Mouse (Mus musculus) thymus, postnatal 0 days (tissue): ENCODE measurements around the gene Pdp2. TPM values are rescaled to one million over a fixed set of nuclear protein-coding genes. Genes with fewer than 3 reads are reported as not detected.
"Not testable (repeated sequence)": the region's sequence is repeated elsewhere in the genome, so short reads cannot be mapped to it uniquely, and the experiment has no call there.

Source experiments
- DNase-seq: peaks from one replicate; pipeline ENCODE4 v3.0.0-alpha.2; 2015; ENCODE audit warnings: low spot score
- polyA plus RNA-seq: library from polyadenylated mRNA; unstranded; fragments of >200 nt; fragmentation: Nextera tagmentation; extraction: Ambion mirVana; gene quantifications from 2 replicates; pipeline ENCODE4 v1.2.1, GENCODE M21; 2015

The Pdp2 gene
- 11.7 and 12.3 TPM in 2 replicates for polyA plus RNA-seq

DNA sequence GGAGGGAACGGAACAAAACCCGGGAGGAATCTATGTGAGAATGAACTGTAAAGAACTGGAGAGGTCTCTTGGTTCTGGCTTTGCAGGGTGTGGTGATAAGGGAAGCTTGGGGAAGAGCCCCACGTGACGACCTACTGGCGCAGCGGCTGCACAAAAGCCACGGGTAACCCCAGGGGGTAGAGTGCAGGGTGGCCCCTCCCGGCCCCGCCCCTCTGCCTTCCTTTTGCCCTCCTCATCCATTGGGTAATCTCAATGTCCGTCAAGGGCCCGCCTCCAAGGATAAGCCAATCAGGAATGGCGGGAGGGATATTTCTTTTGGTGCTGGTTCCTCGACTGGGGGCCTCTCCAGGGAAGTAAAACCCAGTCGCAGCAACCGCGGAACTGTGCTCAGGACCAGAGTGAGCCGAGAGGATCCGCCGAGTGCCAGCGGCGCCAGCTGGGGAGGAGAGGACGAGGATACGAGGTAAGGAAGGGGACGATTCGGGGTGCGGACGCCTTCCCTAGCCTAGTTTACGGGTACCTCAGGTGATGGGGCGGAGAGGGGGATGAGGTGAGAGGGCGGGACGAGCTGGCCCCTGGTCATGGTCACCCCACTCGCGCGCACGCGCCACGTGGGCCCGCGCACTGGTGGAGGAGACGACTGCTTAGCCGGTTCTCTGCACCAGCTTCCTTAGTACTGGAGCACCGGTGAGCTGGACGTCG is at the start of gene Pdp2:
Gene Pdp2, plus strand, starts transcription at position 319 of the 702 bp plus-strand sequence.
- DNase-seq = peak; percentile 94

GRCm38 (mm10) chr8:104541515-104541880 is 49.8 kb upstream of the Pdp2 start:
- no peak for DNase-seq

DNA sequence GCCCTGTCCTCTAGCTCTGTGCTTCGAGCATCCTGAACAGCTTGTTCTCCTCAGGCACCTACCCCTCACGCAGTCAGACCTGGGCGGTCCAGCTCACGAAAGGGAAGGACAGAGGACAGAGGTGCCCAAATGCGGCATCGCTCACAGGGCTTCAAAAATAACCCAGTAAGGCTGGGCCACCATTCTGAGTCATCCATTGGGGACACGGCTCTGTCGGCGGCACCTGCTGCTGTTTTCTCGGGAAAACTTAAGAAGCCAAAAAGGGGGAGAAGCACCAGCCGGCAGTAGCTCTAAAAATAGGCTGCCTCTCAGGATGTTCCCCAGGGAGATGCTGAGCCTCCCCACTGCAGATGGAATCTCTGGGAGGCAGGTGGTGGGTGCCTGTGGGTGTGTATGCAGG is 49.1 kb upstream of the Pdp2 start:
- no peak for DNase-seq

DNA sequence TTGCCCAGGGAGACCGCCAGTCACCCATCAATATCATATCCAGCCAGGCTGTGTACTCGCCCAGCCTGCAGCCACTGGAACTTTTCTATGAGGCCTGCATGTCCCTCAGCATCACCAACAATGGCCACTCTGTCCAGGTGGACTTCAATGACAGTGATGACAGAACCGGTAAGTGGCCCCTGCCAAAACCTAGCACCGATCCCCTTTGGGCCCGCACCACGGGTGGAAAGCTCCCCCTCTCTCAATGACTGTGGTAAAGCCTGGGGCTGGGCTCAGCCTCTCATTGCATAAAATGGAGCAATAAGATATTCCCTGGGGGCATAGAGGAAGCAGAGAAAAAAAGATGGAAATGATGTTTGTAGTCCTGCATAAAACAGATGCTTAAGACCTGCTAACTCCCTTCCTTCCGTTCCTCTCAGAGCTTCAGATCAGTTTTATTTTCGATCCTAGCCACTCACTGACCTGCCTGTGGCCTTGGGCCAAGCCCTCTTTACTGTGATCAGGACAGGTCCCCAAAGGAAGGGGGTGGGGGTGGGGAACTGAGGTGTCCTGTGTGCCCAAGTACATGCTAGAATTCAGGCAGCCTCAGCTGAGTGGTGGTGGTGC is 47.7 kb upstream of the Pdp2 start:
- DNase-seq = no peak

DNA sequence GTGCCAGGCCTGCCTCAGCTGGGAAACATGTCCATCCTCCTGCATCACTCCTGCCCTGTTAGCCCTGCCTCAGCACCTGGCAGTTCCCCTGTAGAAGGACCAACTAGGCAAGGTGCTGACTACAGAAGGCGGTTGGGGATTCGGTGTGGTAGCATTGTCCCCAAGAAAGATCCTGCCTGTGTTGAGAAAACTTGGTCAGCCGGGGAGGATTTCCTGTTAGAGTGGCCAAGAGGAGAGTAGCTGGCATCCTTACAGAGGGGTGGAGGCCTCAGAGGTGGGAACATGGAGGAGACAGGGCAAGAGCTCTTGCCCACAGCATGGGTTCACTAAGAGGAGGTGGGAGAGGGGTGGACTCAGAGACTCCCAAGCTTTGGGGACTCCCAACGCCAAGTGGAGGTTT is 36.1 kb upstream of the Pdp2 start:
- DNase-seq = no peak

GRCm38 (mm10) chr8:104557226-104557625 is 34.0 kb upstream of the Pdp2 start:
- DNase-seq = no peak

DNA sequence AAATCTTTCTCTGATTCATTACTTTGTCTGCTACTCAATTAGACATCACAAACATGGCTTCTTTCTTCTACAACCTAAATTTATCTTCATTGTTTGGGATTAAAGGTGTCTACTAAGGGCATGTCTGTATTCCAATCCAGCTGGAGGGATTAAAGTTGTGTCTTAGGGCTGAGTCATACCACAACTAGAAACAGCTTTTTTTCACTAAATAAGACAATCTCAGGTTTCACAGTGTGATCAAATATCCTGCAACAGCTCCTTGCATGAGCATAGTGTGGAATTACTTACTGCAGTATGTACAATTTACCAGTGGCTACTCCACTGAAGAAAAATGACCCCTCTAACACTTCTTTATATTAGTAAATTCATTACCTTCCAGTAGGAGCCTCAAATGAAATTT is 30.5 kb upstream of the Pdp2 start:
- DNase-seq = no peak

DNA sequence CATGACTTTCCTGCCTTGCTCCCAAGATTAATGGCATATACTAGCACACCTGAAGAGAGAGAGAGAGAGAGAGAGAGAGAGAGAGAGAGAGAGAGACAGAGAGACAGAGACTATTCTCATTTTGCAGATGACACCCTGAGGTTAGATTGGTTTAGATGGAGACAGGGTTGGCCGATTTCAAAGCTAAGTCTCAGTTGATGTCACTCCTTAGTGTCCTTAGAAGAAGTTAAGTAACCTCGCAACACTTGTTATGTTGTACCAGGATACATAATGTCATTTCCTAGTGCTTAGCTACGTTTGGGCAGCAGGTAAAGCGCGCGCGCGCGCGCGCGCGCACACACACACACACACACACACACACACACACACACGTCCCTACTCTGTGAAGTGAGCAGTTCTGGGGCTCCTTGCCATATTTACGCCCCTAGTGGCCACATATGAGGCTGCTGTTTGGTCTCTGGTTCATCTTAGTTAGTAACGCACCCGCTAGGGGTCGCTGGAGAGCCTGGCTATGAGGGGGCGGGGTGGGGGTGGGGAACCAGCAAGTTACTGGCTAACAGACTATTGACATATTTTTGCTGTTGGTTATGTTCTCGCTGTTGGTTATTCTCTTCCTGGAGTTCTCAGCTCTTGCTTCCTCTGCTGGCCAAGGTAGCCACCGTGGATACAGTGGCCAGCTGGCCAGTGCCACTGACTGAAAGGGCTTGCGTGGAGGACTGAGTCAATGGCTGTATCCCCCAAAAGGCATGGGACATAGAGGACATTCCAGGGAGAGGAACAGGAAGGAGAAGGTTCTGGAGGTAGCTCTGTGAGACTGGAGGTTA is 26.4 kb upstream of the Pdp2 start:
- DNase-seq = peak; percentile 95

- no peak for DNase-seq
Observed at GRCm38 (mm10) chr8:104565457-104565798, 25.8 kb upstream of the Pdp2 start.

- no peak for DNase-seq
Observed at GRCm38 (mm10) chr8:104569559-104569958, 21.7 kb upstream of the Pdp2 start.

DNA sequence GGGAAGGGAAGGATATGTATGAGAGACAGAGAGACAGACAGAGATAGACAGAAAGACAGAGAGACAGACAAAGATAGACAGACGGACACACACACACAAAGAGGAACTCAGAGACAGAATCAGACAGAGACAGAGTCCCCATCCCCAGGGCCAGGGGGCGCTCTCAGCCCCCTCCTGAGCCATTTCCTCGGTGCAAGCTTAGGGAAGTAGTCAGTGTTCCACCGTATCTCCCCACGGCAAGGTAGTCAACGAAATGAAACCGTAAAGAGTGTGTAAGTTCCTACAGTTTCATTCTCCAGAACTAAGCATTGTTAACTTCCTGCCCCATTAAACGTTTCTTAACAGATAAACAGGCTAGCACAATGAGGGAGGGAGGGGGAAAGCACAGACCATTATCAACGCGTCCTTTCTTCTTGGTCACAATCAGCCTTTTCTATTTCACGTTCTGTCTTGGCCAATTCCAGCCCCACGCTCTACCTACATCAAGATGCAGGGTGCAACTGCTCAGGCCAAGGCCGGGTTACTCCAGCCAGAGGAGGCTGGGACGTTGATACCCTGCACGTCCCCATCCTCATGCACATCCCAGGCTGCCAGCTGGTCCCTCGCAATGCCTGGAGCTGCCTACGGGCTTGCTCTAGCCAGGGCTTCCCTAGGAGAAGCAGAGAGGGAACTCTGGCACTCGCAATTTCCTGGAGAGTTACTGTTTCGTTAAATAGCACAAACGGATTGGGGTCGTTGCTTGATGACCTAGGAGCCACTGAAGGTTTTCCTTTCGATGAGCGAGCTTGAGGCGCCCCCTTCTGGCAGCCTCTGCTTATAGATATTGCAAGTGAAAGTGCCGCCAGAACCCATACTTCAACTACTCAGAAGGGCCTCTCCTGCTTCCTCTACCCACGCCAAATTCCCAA is 20.6 kb upstream of the Pdp2 start:
- peak; percentile 90 for DNase-seq

DNA sequence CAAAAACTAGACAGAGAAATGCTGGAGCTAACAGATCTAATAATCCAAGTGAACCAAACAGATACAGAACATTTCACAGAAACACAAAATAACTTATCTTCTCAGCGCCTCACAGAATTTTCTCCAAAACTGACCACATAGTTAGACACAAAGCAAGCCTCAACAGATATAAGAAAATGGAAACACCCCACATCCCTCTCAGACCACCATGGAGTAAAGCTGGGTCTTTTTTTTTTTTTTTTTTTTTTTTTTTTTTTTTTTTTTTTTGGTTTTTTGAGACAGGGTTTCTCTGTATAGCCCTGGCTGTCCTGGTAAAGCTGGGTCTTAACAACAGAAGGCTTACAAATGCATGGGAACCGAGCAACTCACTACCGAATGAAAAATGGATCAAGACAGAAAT is 14.4 kb upstream of the Pdp2 start:
- no peak for DNase-seq

DNA sequence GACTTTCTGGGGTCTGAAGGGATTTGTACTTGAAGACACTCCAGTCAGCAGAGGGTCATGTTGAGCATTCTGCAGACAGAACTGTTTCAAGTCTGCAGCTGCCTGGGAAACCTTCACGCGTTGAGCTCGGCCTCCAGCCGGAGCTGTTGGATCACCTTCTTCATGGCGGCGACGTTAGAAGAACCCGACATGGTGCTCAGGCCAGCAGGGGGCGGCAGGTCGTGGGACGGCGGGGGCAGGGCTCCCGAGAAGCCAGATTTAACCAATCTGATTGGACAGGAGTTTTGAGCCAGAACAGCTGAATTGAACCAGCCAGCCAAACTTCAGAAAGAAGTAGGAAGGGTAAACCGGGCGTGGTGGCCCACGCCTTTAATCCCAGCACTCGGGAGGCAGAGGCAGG is 13.6 kb upstream of the Pdp2 start:
- not testable (repeated sequence) for DNase-seq

DNA sequence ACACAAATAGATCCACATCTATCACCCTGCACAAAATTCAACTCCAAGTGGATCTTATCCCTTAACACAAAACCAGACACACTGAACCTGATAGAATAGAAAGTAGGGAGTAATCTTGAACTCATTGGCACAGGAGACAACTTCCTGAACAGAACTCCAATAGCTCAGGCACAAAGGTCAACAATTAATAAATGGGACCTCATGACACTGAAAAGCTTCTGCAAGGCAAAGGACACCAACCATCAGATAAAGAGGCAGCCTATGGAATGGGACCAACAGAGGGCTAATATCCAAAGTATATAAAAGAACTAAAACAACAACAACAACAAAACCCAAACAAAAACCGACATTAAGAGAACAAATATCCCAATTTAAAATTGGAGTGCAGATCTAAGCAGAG is 6.7 kb upstream of the Pdp2 start:
- DNase-seq = no peak

DNA sequence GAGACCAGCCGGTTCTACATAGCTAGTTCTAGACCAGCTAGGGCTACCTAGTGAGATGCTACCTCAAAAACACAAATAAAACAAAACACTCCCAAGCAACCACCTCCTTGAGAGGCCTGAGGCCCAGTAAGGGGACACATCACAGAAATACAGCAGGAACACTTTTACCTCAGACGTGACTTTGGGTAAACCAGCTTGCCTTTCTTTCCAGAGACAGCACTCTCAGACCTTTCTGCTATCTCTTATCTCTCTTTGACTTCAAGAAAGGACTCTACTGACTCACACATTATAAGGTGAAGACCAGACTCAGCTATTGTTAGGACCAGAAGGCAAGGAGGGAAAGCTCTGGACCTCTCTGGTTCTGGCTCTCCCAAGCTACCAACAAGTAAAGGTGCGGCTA is 967 bp upstream of the Pdp2 start:
- no peak for DNase-seq

GRCm38 (mm10) chr8:104591856-104592255 is 605 bp downstream of the Pdp2 start:
- no peak for DNase-seq

- DNase-seq = no peak
Observed at GRCm38 (mm10) chr8:104592566-104592965, 1.3 kb downstream of the Pdp2 start.

- DNase-seq = no peak
Observed at GRCm38 (mm10) chr8:104593536-104594325, 2.5 kb downstream of the Pdp2 start.

DNA sequence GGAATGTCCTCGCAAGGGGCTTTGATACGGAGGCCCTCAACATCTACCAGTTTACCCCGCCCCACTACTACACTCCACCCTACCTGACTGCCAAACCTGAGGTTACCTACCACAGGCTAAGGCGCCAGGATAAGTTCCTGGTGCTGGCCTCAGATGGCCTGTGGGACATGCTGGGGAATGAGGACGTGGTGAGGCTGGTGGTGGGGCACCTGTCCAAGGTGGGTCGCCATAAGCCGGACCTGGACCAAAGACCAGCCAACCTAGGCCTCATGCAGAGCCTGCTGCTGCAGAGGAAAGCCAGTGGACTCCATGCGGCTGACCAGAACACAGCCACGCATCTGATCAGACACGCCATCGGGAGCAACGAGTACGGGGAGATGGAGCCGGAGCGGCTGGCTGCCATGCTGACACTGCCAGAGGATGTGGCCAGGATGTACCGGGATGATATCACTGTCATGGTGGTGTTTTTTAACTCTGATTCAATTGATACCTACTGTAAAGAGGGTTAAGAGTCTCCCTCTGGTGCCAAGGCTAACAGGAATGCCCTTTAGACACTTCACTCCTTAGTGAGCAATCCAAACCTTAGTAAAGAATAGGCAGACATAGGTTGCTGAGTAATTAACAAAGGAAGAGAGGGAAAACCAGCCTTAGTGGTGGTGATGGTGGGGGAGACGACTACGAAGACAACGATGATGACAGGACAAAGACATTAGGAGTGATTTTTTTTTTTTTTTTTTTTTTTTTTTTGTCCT is 3.5 kb downstream of the Pdp2 start:
- no peak for DNase-seq
